Mouse (Mus musculus): Measurements from ENCODE around the gene Dnajc3. TPM values are rescaled to one million over a fixed set of nuclear protein-coding genes. Genes with fewer than 3 reads are reported as not detected.
A peak's percentile ranks its signal among the peaks of the same experiment; 100 is the strongest.
"Not testable (repeated sequence)": the region's sequence is repeated elsewhere in the genome, so short reads cannot be mapped to it uniquely, and the experiment has no call there.

The Dnajc3 gene
- total RNA-seq, 2 experiments from 2014 or later: 21.3 to 53.3 TPM

DNA sequence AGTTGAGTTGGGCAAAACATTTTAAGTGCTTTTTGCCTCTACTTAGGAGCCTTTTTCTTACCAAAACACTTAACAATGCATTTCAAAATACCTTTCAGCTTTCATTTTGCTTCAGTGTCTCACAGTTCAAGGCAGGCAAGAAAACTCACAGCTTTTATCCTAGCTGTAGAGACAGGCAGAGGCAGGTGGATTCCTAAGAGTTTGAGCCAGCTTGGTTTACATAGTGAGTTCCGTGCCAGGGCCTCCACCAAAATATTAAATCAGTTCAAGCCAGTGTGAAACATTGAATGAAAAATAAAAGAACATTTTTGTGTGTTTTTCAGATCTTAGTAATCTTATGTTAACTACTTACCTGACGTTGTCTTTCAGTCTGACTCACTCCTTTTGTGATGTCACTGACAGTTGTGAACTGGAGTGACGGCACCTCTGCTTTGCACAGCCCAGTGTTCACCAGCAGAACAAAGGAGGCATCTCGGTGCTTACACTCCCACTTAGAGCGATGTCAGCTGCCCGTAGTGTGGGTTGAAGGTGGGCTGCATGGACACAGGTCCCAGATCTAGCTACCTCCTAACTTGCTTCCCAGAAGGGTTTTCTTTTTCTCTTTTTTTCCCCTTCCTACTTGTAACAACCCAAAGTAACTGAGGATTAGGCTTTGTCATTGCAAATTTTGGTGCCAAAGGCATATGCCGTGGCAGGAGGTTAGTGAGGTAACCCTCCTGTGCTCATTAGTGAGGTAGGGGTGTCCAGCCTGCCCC is 42.0 kb downstream of the Dnajc3 start:
- ATAC-seq (replicated peaks; ENCODE audit: low FRiP score, low TSS enrichment, poor library complexity, severe bottlenecking): no peak

DNA sequence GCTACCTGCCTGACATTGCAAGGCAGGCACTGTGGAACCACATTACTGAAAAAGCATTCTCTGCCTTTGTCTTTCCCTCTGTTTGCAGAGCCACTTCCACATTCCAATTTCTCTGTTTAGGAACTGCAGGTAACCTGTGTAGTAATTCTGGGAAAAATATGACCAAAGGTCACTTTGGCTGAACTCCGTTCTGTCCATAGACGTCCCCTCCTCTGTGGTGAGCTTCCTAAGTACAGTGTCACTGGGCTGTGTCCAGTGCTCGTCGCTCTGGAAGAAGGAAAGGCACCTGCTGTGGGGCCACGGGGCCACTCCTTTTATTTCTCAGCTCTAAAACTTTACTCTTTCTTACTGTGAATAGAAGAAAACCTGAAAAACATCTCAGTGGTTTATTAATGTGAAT is 42.6 kb downstream of the Dnajc3 start:
- ATAC-seq (replicated peaks; ENCODE audit: low FRiP score, low TSS enrichment, poor library complexity, severe bottlenecking): no peak

DNA sequence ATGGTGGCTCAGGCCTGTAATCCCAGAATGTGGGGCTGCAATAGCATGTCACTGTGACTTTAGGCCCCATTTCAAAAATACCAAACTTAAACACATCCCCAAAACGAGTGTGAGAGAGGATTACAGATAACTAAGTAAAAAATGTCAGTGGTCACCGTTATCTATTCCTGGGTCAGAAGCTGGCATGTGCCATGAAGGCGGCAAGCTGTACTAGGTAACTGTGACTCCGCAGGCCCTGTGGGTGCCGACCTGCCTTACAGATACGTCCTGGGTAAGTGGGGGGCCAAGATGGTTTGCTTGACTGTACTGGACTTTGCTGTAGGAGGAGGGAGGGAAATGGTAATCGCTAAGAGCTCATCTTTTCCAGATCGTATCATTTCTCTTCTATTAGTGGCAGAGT is 43.1 kb downstream of the Dnajc3 start:
- peak; percentile 79 for ATAC-seq (replicated peaks; ENCODE audit: low FRiP score, low TSS enrichment, poor library complexity, severe bottlenecking)

DNA sequence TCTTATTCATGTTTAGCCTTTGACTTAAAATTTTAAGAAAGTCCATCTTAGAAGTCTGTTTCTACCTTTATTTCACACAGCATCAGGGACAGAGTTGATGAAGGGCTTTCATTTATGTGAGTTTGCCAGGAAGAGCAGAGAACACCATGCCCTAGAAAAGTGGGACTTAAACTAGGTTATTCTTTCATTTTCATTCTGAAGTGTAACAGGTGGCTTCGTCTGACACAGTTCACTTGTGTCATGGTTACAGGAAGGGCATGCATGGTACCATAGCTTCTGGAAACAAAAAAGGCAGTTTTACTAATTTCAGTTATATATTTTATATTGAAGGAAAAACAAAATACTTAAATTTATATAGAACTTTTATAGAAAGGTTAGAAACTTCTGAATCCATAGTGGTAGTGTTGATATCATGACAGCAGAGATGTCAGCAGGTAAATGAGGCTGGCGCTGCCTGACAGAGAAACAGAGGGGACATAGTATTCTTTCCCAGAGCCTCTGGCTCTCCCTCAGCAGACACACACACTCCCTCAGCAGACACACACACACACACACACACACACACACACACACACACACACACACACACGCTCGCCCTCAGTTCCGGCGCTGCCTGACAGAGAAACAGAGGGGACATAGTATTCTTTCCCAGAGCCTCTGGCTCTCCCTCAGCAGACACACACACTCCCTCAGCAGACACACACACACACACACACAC is 44.1 kb downstream of the Dnajc3 start:
- ATAC-seq (replicated peaks; ENCODE audit: low FRiP score, low TSS enrichment, poor library complexity, severe bottlenecking): not testable (repeated sequence)

DNA sequence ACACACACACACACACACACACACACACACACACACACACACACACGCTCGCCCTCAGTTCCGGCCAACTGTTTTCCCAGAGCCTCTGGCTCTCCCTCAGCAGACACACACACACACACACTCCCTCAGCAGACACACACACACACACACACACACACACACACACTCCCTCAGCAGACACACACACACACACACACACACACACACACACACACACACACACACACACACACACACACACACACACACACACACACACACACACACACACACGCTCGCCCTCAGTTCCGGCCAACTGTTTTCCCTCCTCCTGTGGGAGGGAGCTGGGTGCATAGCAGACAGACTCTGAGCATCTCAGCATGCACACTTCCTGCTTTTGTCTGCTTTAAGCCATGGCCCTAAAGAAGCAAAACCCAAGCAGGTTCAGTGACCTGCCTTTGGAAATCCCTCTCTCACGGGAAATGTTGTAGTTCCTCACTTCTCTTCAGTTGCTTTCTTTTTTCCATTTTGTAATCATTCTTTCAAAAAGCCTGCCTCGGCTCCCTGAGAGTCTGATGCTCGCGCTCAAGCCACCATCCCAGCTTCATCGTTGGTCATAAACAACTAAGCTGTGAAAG is 44.8 kb downstream of the Dnajc3 start:
- peak; percentile 56 for ATAC-seq (replicated peaks; ENCODE audit: low FRiP score, low TSS enrichment, poor library complexity, severe bottlenecking)

DNA sequence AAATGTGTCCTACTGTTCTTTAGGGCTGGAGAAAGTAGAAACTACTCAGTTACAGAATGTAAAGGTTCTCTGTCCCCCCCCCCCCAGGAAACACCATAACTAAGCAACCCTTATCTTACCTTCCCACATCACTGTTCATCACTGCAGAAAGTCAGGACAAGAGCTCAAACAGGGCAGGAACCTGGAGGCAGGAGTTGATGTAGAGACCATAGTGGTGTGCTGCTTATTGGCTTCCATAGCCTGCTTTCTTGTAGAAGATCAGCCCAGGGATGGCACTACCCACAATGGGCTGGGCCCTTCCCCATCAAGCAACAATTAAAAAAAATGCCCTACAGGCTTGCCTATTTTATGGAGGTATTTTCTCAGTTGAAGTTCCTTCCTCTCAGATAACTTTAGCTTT is 45.6 kb downstream of the Dnajc3 start:
- ATAC-seq (replicated peaks; ENCODE audit: low FRiP score, low TSS enrichment, poor library complexity, severe bottlenecking): no peak

DNA sequence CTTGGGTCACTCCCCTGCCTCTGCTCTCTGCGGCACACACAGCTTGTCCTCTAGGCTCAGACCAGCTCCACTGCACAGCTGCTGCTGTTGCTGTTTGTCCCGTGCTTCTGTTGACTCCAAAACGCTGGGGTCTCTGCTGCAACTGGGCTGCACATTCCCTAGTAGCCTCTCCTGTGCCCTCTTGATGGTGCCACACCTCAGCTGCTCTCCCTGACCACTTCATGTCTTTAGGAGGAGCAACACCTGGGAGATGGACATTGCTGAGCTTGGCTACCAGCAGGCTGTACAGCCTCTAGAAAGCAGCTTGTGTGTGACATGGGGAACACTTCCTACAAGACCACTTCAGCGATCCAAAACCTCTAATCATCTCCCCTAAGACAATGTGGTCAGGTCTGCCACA is 46.4 kb downstream of the Dnajc3 start:
- ATAC-seq (replicated peaks; ENCODE audit: low FRiP score, low TSS enrichment, poor library complexity, severe bottlenecking): no peak

DNA sequence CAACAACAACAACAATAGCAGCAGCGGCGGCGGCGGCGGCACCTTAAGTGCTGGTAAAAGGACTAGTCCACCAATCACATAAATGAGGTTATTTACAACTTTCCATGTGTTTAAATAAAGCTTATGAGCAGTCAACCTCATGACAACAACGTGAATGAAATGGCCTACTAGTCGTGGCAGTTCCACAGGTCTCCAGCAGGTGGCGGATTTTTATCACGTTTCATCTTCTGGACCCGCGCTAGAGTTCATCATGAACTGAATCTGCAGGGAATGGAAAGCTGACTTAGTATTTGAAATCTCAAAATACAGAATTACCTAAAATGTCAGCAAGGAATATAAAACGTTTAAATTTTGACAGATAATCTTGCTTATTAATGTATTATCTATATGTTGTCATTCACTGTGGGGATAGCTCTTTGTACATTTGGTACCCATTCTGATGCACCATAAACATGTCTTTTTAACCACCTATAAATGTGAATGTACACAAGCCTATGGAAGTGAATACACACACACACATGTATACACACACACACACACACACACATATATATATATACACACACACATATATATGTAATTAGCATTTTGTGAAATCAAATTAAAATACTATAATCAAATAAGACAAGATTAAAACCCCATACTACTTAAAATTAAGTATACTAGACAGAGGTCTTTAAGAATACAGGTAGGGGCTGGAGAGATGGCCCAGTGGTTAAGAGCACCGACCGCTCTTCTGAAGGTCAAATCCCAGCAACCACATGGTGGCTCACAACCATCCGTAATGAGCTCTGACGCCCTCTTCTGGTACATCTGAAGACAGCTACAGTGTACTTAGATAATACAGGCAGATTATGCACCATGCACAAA is 49.1 kb downstream of the Dnajc3 start:
- peak; percentile 36; the same call in 1 of the 2 replicates for ATAC-seq (replicated peaks; ENCODE audit: low FRiP score, low TSS enrichment, poor library complexity, severe bottlenecking)

DNA sequence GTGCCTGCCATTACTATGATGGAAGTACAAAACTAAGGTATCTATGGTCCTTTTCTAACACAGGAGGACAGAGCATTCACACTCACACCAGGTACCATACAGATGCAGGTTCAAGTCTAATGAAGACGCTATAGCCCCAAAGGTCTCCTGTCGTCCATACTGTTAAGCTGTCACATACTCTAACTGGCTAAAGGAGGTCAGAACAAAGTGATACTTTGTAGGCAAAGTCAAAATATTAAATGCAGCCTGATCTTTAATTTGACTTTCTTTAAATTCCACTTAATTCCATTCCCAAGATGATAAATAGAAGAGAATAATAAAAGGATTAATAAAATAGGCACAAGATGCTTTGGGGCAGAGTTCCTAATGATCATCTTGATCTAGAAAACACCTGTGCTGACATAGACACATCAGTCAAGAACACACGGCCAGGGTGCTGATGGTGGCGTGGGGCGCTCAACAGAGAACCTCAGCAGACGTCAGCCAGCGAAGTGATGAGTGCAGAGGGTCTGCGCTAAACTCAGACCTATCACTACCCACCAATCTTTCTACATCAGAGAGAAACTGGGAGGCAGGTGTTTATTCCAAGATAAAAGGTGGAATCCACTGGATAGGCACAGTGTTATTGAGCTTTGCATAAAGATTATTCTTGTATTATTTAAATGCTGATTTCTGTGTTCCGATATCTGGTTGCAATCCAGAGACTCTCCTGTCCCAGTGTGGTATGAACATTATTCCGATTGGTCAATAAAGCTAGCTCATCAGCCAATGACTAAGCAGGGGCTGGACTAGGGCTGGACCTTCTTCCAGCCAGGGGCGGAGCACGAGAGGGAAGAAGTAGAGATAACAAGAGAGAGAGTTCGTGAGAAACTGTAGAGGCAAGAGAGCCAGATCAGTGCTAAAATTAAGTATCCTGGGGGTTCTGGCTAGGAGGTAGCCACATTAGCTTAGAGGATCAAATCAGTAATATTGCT is 50.0 kb downstream of the Dnajc3 start:
- ATAC-seq (replicated peaks; ENCODE audit: low FRiP score, low TSS enrichment, poor library complexity, severe bottlenecking): peak; percentile 98

DNA sequence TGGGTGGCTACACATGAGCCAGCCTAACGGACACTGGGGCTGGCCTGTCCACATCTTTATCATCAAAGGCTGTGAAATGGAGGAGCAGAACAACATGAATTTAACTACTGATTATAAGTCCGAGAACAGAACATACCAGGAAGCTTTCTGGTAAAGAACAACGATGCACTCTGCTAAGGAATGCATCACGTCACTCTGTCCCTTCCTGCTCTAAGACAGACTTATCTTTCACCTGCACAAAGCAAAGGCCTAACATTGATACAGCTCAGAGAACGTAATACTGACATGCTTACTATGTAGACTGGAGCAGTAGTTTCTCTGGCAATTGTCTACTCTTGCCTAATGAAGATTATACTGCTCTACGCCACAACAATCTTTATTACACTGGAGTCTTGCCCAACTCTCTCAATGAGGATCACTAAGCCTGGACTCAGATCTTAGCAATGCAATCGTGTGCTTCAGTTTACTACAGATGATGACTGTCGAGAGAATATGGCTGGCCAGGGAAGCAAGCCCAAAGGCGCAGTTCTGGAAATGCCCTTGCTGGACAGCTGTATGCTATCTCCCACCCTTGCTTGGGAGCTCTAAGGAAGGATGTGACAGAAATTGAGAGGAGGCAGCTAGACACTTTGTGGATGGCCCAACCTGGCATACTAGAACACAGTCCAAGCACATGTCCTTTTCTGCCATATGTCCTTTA is 57.6 kb downstream of the Dnajc3 start:
- 0 out of 2 replicates have a peak, but pooled peaks have one; percentile 48 for ATAC-seq (replicated peaks; ENCODE audit: low FRiP score, low TSS enrichment, poor library complexity, severe bottlenecking)

DNA sequence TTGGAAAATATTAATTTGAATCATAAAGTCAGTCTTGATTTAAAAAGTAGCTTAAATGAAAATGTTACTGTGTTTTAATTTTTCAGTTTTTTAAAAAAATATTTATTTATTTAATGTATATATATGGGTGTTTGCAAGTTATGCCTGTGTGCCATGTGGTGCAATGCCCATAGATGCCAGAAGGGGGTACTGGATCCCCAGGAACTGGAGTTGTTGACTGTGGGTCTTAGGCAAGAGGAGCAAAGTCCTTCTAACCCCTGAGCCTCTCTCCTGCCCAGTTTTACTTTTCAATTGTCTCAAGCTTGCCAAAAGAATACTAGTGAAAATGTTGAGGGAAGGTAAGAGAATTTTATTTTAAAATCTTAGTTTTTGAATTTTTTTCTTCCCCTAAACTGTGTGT is 65.5 kb downstream of the Dnajc3 start:
- ATAC-seq (replicated peaks; ENCODE audit: low FRiP score, low TSS enrichment, poor library complexity, severe bottlenecking): peak; percentile 43; the same call in 1 of the 2 replicates

DNA sequence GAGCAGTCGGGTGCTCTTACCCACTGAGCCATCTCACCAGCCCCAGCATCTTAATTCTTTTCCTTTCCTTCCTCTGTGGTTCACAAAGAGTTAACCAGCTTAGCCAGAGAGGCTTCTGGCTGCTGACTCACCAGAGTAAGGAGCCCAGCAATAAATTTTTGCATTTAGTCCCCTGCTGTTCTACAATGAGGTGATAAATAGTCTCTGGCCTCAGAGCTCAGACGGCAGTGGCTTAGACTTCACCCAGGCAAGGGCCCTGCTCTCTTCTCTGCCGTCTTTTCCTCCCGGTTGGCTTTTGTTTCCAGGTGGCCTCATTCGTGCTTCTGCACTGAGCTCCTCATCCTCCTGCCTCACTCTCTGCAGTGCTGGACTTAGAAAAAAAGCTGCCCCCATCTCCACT is 68.1 kb downstream of the Dnajc3 start:
- ATAC-seq (replicated peaks; ENCODE audit: low FRiP score, low TSS enrichment, poor library complexity, severe bottlenecking): 0 out of 2 replicates have a peak, but pooled peaks have one; percentile 5

DNA sequence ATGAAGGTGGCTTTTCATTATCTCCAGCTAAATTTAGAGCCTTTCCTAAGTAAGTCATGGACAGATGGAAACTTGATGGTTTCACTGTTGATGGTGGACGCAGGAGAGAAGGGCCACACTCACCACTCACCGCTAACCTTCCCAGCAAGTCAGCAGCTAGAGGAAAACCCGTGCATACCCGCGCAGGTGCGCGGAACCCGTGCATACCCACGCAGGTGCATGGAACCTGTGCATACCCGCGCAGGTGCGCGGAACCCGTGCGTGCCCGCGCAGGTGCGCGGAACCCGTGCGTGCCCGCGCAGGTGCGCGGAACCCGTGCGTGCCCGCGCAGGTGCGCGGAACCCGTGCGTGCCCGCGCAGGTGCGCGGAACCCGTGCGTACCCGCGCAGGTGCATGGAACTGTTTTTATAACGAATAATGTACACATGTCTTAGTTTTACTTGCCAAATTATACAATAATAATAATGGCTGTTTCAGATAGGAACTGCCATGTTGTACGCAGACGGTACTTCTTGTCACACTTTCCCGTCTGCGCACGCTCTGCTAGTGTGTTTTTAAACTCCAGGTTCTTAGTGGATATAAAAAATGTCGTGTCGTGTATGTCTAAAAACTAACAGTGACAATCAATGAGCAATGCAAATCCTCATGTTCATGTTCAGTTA is 68.8 kb downstream of the Dnajc3 start:
- no peak for ATAC-seq (replicated peaks; ENCODE audit: low FRiP score, low TSS enrichment, poor library complexity, severe bottlenecking)

DNA sequence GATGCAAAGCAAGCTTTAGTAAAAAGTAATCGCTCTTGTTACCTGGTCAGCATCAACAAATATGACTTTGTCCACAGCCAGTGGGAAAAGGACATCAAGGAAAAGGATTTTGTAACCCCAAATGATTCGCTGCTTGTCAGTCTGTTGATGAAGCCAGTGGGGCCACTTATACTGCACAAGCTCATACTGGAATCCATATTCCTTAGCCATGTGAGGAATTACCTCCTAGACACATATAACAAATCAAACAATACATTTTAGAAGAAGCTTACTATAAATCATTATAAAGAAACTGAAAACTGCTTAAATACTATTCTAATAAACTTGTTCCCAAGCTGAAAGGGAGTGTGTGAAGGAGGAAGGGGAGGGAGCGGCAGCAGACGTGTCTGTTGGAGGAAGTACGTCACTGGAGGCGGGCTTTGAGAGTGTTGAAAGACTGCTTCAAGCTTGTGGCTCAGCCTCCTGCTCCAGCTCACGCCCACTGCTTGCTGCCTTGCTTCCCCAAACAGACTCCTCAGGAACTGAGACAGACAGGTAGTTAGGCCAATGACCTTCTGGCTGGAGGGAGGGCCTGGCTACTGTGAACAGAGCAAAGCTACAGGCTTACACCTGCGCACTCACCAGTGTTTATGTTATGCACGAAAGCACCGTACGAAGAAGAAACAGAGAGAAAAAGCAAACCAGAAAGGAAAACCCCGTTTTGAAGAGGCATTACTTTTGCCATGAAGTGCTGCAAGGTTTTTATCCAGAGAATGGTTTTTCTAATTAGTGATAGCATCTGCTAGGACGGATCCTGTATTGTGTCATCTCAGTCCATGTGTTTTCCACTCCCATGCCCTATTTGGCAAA is 69.6 kb downstream of the Dnajc3 start:
- ATAC-seq (replicated peaks; ENCODE audit: low FRiP score, low TSS enrichment, poor library complexity, severe bottlenecking): peak; percentile 99

DNA sequence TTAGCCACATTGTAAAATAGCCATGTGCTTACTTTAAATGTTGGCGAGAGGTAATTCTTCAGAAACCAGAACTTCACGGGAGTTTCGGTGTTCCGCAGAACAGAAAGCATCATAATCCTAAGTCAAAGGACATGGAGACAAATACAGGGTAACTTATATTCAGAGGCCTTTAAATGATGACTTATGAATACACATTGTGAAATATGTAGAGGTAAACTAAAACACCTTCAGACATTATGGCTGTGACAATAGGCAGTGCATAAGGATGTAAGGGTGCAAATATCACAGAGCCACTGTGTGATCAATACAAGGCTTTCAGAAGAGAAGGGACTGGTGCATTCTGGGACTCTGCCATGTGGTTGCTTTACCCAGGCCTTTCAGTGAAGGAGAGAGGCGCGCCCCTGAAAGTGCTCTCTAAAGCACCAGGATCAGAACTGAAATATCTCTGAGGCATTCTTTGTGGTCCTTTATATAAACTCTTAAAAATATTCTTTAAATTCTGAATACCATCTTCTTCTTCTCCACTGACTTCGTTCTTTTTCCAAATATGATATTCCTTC is 70.3 kb downstream of the Dnajc3 start:
- peak; percentile 36; the same call in 1 of the 2 replicates for ATAC-seq (replicated peaks; ENCODE audit: low FRiP score, low TSS enrichment, poor library complexity, severe bottlenecking)

DNA sequence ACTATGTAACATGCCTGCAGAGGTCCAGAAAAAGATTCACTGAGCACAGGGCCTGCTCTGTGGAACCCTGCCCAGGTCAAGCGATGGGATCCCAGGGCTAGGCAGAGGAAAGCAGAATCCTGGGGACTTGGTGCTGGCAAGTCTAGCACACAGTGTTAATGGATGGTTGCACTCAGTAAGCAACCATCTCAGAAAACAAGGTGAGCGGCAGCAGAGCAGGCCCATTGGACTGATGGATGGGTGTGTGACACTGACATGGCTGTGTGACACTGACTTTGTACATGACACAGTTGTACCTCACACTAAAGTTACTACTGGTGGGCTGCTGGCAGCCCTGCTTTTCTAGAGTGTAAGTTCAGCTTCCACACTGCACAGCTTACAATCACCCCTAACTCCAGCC is 71.8 kb downstream of the Dnajc3 start:
- ATAC-seq (replicated peaks; ENCODE audit: low FRiP score, low TSS enrichment, poor library complexity, severe bottlenecking): no peak
